Mouse (Mus musculus) cerebellum, adult 18-20 months (tissue): ENCODE measurements around the gene Slc25a45.
"Not testable (repeated sequence)": the region's sequence is repeated elsewhere in the genome, so short reads cannot be mapped to it uniquely, and the experiment has no call there.

Source experiments
- DNase-seq, 2 experiments: peaks; one replicate each; pipeline ENCODE4 v3.0.0; 2021

The Slc25a45 gene

DNA sequence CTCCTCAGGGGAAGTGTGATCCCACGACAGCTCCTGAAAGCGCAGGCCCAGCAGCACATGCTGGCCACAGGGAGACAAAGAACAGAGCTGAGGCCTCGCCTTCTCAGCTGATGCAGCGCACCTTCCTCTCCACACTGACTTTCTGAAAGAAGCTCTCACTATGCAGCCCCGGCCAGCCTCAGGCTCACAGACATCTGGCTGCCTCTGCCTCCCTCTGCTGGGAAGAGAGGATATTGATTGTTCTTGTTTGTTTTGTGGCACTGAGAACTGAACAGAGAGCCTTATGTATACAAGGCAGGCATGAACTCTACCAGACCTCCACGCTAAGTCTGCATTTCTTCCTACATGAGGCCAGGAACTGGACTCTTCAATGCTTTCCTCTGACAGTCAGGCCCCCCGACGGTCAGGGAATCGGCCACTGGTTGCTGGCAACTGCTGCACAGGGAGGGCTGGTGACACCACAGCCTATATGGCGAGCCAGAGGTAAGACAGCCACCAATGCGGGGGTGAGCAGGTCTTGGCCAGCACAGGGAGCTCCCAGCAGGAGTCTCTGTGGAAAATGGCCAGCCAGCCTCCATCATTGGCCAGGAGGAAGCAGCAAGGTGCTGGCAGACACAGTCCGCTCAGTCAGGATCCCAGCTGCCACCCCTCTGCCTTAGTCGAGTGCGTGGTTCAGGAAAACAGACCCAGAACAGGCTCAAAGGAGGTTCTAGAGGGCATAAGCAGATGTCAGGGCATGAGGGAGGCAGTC lies 15.1 kb upstream of the Slc25a45 start:
- DNase-seq, result peak; percentile 34 to 39

DNA sequence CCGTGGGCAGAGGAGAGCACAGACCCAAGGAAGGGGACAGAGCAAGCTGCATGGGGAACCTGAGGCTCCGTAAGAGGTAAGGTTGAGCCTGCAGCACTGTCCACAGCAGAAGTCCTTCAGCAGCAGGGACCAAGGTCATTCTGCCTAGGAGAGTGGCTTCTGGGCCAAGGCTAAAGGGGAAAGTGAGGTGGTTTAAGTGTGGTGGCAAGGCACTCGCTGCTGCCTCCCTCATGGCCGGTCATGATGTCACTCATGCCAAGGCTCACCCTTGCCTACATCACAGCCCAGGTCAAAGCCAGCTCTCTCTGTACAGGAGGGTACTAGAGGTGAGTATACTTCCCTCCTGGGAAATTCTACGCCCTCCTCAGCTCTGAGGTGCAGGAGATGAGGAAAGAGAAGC lies 13.8 kb upstream of the Slc25a45 start:
- no peak for DNase-seq

DNA sequence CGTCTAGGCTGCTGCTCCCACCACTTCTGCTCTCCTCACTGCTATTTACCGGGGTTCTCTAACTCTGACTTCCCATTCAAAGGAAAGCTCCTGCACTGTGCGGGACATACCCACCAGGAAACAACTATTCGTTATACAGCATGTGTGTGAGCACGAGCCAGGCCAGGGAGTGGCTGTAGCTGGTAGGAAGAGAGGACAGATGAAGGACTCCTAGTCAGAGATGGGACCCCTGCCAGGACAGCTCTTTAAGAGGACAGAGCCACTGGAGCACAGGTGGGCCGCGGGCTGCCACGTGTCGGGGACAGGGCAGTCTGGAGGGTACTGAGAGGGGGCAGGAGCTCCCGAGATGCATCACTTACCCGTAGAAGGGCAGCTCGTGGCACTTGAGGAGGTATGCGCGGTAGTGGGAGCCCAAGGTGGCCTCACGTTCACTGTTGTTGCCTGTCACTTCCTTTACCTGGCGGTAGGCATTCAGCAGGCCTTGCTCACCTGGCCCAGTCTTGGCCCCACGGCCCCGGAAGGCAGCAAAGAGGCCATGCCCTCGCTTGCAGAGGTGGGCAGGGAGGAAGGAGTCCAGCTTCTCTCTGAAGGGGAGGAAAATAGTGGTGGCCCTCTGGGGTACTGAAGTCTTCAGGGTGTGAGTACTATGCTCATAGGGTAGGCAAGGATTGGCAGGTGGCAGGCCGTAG lies 12.8 kb upstream of the Slc25a45 start:
- no peak for DNase-seq

DNA sequence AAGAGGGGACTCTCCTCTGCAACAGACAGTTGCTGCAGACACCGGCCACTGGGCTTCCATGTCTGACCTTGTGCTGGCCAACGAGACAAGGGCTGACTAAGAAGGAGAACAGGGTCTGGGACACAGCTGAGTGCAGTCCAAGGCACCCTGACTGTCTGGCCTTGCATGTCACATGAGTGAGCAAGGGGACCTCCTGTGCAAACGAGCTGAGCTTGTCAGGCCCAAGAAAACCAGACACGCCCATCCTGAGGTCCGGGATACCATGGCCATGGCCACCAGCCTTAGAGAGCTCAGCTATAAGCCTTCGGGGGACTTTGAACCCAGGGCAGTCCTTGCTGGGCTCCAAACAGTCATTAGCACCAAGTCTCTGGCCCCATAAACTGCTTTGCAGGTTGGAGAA lies 9.5 kb upstream of the Slc25a45 start:
- no peak for DNase-seq

DNA sequence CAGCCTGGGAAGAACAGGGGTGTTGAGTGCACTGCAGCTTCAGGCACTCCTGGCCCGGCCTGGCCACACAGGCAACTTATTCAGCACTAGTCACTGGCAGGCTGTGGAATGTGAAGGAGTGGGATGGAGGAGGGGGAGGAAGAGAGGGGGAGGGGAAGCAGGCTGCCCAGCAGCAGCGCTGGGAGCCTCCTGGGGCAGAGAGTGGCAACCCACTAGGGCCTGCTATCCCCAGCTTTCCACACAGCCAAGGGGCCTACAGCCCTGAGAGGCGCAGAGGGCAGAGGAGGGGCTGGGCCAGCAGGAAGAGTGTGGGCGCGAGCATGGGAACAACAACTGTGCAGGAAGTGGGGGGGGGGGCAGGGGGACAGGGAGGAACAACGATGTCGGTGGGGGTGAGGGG lies 6.3 kb upstream of the Slc25a45 start:
- DNase-seq, result no peak

DNA sequence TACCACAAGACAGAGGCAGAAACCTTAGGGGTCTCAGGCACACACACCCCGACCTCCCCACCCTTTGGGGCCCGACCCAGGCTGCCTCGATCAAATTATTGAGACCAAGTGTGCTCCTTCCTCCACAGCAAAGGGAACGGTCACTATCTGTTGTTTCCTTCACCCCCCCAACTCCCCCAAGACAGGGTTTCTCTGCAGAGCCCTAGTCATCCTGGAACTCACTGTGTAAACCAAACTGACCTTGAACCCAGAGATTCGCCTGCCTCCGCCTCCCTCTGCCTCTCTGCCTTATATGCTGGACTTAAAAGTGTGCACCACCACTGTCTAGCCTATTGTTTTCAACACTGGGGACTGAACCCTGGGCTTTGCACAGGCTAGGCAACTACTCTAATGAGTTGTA lies 5.9 kb upstream of the Slc25a45 start:
- DNase-seq, result no peak

DNA sequence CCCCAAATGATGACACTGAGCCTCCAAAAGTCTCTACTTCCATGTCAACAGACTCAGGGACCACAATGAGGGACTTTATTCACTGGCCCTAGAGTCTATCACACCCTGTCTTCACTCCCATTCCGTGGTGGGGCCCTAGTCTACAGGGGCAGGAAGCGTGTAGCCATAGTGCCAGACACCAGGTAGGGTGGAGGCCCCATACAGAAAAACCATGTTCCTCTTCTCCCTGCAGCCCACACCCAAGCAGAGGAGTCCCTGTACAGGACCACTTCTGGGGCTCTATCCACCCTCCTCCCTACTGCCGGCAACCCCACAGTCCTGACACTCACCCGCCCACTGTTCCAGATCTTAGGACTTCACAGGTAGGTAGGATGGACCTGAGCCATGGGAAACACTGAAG lies 5.1 kb upstream of the Slc25a45 start:
- no peak for DNase-seq

DNA sequence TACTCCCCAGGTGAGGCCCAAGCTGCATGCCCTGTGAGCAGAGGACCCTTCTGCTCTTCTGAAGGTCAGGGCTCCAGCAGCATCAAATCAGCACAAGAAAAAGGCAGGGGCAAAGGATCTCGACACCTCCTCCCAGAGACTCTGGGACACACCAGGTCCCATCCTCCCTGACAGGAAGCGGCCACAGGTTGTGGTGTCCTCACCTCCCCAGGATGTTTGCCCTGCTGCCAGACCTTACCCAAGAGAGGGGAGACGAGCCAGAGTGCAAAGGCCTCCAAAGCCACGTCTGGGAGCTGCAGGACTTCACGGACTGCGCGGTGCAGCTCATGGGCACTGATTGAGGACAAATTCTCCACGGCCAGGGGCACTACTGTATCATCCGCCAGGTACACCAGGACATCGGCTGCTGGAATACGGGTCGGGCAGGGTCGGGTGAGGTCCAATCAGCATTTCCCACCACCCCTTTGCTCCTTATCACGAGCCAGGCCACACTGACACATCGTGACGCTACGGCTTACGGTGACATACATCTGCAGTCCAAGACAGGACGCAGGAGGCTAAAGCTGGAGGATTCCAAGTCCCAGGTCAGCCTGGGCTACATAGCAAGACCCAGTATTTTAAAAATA lies 4.6 kb upstream of the Slc25a45 start:
- DNase-seq, result no peak

DNA sequence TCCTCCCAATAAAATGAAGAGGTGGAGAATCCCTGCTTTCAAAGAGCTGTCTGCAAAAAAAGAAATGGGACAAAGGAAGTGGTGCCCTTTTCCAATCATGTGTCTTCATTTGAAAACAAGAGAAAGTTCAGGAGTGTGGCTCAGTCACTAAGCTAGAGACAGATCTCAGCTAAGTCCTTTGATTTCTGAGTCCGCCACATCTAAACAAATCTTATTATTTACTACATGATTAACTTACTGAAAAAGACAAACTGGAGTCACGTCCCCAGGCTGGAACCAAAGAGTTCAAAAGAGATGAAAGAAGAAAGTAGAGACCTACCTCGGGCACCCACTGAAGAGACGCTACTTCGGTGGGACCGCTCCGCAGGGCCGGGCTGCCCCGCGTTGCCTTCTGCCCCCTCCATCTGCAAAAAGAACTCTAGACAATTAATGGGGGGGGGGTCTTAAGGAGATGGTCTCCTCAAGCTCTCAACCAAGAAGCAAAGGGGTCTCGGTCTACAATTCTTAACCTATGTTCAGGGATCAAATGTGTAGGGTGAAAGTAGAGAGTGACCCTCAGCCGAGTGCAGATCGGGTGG lies 3.1 kb upstream of the Slc25a45 start:
- no peak for DNase-seq

DNA sequence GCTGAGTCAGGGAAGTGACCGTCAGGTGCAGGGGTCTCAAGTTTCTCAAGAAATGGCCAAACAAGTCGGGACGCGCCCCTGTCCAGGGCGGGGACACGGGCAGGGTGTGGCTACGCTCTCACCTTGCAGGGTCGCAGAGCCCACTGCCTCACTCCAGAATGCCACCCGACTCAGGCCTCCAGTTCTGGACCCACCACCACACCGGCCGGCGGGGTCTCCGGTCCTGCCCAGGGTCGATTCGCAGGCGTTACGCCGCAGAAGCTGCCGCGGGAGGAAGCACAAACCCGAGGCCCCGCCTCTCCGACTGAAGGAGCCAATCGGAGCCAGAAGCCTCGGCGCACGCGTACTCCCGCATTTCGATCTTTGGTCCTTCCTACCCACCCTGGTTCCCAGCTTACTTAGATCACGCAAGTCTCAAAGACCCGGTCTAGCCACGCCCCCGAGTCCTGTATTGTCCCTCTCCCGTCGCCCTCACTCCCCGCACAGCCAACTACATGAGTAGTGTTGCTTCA lies 2.6 kb upstream of the Slc25a45 start, which contains the start of gene Frmd8:
Gene Frmd8, minus strand, starts transcription at position 306 of the 512 bp plus-strand sequence.
- peak; percentile 94 to 96 for DNase-seq

DNA sequence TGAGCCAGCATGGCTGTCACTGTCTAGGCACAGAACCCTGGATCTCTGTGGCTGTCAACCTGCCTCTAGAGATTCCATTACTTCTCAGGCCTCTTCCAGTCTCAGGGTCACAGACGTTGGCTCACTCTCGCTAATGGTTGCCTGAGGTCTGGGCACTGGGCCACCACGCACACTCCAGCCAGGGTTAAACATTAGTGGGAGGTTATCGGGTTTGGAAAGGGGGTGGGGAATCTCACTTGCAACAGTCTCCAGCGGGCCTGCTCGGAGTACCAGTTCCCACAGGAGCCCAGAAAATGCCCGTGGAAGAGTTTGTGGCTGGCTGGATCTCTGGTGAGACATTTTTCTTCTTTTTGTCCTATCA lies 734 bp downstream of the Slc25a45 start:
- DNase-seq, result no peak

DNA sequence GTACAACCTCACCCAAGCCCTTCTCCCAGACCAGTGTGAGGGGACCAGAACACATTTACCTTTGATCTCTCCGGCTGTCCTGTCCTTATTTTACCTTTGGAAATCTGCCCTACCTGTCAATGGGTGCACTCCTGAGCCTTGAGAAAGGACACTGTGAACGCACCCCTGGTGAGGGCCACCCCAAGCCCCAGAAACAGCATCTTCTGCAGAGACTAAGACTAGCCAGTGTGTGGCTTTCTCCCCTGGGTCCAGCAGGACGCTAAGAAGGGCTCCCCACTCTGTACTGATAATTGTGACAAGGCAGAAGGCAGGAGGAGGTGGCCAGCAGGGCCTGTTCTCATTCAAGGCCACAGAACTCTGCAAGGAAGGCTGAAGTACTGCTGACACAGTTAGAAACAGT lies 1.3 kb downstream of the Slc25a45 start:
- DNase-seq, result no peak

DNA sequence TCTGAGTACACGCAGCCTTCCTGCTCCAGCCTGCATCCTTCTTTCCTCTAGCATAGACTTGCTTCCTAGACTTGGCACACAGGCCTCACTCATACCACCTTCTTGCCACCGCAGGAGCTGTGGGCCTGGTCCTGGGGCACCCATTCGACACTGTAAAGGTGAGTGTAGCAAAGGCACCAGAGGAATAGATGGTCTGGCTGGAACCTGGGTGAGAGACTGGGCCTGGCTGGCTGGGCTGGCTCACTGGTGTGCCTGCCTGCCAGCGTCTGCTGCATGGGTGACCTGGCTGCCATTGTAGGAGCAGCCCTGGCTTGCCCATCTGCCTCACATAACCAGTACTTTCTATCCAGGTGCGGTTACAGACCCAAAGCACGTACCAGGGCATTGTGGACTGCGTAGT lies 2.1 kb downstream of the Slc25a45 start:
- DNase-seq, result no peak

DNA sequence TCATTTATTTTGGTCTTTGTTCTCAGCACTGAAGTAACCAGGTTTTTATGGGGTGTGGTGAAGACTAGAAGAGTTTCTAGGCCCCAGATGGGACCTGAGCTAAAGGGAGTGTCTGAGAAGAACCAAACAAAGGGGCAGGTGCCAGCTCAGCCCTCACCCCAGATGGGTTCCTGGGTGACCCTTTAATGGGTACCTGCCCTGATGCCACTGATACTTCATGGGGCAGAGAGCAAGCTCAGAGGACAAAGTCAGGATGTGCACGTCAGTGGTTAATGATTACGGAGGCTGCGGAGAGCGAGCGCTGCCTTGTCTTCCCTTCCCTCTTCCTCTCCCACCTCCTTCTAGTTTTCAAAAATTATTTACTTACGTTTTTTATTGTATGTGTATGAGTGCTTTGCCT lies 3.5 kb downstream of the Slc25a45 start:
- DNase-seq, result no peak

DNA sequence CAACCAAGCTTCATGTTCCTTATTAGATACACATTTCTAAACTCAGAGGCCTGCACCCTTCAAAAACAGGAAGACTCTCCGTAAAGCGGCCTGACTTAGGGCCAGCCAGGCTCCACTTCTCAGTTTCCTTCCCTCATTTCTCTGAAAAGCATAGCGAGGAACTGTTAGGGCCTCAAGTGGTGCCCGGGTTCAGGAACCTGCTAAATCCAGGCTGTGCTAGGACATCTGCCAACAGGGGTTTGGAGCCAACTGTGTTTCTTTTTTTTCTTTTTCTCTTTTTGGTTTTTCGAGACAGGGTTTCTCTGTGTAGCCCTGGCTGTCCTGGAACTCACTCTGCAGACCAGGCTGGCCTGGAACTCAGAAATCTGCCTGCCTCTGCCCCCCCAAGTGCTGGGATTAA lies 4.5 kb downstream of the Slc25a45 start:
- not testable (repeated sequence) for DNase-seq

DNA sequence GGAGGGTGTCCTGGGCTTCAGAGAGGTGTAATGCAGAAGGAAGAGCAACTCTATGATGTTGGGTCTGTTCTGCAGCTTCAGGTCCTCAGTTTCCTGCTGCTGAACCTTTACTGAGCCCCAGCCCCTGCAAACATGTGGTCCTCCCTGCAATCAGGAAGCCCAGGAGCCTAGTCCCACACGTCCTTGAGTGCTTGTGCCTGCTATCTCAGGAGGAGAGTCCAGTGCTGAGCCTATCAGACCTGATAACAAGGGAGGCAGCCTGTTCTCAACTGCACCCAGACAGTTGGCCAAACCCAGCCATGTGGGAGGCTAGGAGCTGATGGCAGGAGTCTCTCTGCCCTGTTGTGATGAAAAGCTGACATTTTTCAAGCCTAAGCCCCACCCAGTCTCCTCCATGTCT lies 6.3 kb downstream of the Slc25a45 start:
- DNase-seq, result no peak

DNA sequence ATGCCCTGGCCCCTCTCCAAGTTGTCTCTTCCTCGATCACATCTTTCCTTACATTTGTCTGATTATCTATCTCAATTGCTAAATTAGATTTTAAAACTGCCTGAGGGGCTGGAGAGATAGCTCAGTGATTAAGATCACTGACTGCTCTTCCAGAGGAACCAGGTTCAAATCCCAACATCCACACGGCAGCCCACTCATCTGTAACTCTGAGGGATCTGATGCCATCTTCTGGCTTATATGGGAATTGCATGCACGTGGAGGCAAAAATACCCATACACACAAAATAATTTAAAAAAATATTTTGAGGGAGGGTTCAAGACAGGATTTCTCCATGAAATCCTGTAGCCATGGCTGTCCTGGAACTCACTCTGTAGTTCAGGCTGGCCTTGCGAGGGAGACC lies 8.2 kb downstream of the Slc25a45 start:
- DNase-seq, result no peak

DNA sequence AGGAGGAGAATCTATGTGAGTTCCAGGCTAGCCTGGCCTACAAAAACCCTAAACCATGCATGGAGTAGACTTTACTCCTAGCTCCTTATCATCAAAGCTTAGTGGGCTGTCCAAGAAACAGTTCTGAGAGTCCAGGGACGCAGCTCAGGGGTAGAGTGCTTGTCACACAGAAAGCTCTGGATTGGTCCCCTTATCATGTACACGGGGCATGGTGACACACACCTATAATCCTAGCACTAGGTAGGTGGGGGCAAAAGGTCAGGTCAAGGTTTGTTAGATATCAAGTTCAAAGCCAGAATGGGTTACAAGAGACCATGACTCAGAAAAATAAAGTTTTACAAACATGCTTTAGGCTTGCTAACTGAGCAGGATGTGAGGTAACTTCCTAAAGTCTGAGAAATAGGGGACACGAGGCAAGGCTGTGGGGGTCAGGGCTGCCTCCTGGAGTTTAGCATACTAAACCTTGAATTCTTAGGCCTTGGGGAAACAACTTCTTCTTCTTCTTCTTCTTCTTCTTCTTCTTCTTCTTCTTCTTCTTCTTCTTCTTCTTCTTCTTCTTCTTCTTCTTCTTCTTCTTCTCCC lies 9.7 kb downstream of the Slc25a45 start:
- no peak for DNase-seq

DNA sequence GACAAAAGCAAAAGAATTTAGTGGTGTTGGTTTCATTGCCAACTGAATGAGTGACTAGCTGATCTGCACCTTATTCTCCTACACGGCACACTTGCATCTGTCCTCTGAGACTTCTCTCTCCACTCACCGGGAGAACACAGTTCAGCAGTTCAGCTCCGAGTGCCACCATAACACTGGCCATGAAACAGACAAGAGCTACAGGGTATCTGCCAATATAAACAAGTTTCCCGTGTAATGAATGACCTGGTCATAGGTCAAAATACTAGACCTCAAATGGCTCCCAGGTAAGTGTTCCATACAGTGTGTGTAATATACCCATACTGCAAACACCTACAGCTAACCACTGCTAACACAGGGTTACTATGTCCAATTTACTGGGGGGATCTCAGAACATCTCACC lies 11.6 kb downstream of the Slc25a45 start:
- DNase-seq, result no peak

DNA sequence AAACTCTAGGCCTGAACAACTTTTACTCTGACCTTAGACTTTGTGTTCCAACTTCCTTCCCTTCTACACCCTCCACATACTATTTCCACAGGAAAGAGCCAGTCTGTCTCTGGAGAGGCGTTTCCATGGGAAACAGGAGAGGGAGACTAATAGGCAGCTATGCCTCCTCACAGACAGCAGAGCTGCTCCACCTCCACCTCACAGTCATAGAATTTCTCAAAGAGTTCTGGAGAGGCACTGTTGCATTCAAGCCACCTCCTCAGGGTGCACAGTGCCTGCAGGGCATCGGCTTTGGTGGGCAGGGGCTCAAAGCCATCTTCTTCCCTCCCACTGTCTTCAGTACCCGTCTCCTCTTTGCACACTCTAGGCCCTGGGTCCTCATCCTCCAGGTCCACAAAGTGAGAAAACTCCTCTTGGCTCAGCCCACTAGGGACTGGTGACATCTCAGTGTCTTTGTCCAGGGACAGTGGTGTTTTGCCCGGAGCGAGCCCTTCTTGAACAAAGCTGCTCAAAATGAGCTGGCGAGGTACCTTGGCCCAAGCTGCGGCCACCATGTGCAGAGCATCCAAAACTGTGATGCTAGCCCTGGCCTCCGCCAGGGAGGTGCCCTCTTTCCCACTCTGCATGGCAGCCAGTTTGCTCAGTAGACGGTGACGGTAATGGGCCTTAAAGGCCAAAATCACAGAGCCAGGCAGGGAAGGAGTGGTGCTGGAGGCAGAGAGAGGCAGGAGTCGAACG lies 14.1 kb downstream of the Slc25a45 start:
- no peak for DNase-seq

DNA sequence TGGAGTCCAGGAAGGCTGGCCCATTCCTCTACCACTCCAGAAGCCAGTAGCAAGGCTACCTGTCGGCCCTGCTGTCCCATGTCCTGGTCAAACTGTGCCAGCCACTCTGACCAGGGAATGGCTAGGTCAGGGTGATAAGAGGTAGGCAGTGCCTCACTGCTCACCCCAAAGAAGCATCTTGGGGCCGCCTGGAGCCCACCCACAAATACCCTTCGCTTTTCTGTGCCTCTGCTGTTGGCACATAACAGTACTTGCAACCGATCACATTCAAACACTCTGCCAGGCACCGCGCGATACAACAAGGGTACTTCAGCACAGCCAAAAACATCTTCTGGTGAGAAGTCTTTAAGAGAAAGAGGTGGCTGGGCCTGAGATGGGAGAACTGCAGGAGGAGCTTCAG lies 14.7 kb downstream of the Slc25a45 start:
- no peak for DNase-seq

DNA sequence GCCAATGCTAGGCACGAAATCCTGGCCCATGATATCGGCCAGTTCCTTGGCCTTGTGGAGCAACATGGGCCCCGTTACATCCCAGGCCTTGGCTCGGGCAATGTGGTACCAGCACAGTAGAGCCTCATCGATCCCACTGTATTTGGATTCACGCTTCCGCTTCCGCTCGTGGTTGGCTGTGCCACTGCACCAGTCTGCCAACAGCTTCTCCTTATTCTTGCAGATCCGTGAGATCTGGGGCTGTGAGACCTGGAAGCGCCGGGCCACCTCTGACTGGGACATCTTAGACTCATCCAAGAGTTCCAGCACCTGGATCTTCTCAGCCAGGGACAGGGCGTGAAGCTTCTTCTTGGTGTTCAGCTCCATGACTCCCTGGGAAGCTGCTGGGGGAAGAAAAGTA lies 15.1 kb downstream of the Slc25a45 start:
- DNase-seq, result no peak
